Mouse (Mus musculus) spleen, embryonic (tissue): ENCODE results near the gene Tex22.

Source experiments
- CTCF ChIA-PET: fragments of 350-600 bp; sonication (Branson Sonifier 250); formaldehyde crosslinking; loops from one replicate; lab custom pipeline; 2022; lab: Charles Lee

Tex22 gene

GRCm38 (mm10) chr12:113051628-113052403 lies 22.5 kb upstream of the Tex22 start:
- CTCF ChIA-PET = no interaction called here

GRCm38 (mm10) chr12:113056089-113056488 lies 18.2 kb upstream of the Tex22 start:
- CTCF ChIA-PET = no interaction called here

DNA sequence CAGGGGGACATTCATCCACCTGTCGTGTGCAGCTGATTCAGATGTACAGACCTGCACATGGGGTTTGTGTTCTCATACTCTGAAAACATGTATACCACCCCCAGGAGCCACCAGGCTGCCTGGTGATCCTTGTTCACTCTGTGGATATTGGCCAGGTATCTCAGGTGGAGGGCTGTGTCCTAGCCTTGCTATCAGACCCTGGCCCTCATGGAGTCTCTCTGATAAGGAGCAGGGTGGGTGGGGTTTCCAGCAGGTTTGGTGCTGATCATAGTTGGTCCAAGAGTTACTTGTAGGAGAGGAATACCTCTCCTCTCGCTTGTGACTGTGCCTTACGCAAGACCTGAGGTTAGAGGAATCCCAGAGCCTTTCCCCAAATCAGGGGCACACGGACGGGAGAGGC lies 14.1 kb upstream of the Tex22 start:
- CTCF ChIA-PET = interaction anchor here (0.5 kb wide), 1 partner anchor 20 kb away, joined by 6 read pairs; no protein-coding TSS in a partner anchor

DNA sequence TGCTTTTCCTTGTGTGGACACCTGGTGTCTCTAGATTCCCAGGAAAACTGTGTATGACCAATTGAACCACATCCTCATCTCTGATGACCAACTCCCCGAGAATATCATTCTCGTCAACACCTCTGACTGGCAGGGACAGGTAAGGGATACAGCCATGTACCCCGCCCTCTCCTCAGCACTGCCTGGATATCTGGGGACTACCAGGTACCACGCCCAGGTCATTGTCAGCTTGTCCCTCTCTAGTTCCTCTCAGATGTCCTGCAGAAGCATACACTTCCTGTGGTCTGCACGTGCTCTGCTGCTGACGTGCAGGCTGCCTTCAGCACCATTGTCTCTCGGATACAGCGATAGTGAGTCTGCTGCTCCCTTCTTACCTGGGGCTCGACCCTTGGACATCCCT lies 12.7 kb upstream of the Tex22 start:
- CTCF ChIA-PET = no interaction called here

DNA sequence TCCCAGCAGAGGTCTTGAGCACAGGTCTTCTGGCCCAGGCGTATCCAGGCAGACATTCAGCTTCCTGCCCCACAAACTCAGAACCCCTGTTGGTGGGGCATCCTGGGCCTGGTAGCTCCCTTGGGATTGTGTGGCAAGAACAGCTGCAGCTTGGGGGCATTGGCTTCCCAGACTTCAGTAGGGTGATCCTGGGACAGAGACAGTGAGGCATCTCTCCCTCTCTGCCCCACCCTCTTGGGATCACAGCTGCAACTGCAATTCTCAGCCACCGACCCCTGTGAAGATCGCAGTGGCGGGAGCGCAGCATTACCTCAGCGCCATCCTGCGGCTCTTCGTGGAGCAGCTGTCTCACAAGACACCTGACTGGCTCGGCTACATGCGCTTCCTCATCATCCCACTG lies 12.1 kb upstream of the Tex22 start:
- CTCF ChIA-PET = no interaction called here

- CTCF ChIA-PET = no interaction called here
These were observed 10.6 kb upstream of the Tex22 start for GRCm38 (mm10) chr12:113063700-113064099.

DNA sequence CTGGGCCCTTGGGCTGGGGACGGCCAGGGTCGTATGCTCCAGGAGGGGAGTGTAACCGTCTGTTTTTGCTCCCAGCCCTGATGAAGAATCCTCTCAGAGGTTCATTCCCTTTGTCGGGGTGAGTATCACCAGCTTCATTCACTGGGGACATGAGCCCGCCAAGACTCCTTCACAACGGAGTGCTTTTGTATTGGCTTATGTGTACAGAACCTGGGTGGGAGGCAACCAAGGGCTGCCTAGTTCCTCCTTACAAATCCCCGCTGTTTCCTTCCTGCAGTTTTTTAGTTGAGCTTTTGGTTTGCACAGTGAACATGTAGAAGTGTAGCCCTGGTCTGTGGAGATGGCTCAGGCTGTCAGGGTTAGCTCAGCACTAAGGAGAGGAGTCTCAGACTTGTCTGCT lies 6.3 kb upstream of the Tex22 start:
- CTCF ChIA-PET = no interaction called here

DNA sequence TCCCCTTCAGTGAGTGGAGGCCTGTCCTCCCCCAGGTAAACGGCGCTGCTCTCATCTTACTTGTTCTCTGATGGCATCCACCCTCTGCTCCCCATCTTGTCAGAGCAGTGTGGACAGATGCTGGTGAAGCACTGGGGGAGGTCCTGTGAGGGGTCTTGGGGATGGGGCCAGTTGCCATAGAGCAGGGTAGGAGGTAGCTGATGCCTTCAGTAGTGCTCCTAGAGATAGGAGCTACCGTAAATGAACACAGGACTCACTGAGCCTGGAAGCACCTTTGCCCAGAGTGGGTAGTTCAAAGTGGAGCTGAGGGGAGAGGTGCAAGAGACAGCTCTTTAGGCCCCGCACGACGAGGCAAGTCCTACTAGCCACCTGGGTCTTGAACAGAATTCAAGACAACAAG lies 4.9 kb upstream of the Tex22 start:
- CTCF ChIA-PET = no interaction called here

- CTCF ChIA-PET = no interaction called here
These were observed 3.0 kb upstream of the Tex22 start for GRCm38 (mm10) chr12:113071321-113071720.

GRCm38 (mm10) chr12:113071827-113072226 lies 2.5 kb upstream of the Tex22 start:
- CTCF ChIA-PET = no interaction called here

DNA sequence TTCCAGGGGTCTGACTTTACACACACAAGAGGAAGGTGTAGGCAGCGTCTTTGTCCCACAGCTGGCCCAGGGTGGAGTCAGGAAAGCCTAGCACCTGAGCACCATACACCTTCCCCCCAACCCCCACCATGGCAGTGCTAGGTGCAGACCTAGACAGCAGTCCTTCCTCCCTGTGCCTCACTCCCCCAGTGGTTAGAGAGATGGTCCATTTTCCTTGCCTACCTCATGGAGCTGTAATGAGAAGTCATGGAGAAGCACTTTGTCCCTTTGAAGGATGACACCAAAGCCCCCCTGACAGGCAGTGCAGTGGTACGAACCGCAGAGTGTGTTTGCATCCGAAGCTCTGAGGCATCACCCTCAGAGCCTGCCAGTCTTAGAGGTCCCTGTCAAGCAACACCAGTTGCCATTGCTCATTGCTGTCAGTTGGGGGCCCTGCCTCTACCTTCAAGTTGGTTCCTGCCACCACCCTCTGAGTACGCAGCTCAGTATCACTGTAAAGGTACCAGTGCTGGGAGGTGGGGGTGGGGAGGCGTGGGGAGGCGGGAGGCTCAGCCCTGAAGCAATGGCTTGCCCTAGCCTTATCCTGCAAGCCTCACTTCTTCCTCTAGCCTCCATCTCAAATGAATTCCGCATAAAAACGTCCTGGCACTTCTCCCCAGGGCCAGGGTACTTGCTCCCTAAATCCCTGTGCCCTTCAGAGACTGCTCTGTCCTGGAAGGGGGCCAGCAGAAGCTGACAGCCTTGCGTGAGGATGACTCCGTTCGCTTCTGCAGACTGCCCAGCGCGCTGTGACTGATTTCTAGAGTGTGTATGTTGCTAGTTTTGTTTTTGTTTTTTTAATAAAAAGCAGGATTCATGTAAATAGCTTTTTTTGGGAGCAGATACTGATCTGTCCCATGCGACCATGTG lies 628 bp upstream of the Tex22 start:
- CTCF ChIA-PET = interaction anchor here (0.6 to 1.0 kb wide), 3 partner anchors 69 to 74 kb away, joined by 3 to 6 read pairs (median 3); no protein-coding TSS in a partner anchor

- CTCF ChIA-PET = interaction anchor here (0.7 kb wide), 1 partner anchor 73 kb away, joined by 7 read pairs; no protein-coding TSS in a partner anchor
These were observed 757 bp downstream of the Tex22 start for GRCm38 (mm10) chr12:113075063-113075454.

DNA sequence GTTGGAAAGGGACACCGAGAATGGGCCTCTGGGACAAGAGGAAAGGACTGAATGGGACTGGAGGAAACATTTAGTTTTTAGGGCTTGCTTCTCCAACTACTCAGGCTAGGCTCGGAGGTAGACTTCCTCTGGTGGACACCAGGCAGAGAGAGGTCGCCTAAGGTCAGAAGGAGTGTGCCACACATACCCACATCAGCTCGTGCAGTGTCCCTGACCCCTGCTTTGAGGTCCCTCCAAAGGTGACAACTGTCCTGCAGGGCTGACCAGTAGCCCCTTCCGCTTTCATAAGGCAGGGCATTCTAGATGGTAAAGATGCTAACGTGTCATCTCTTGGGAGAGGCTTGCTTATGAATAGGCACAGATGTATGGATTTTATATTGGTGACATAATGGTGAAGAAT lies 1.2 kb downstream of the Tex22 start:
- CTCF ChIA-PET = interaction anchor here (0.6 kb wide), 1 partner anchor 370 kb away, joined by 3 read pairs; no protein-coding TSS in a partner anchor

DNA sequence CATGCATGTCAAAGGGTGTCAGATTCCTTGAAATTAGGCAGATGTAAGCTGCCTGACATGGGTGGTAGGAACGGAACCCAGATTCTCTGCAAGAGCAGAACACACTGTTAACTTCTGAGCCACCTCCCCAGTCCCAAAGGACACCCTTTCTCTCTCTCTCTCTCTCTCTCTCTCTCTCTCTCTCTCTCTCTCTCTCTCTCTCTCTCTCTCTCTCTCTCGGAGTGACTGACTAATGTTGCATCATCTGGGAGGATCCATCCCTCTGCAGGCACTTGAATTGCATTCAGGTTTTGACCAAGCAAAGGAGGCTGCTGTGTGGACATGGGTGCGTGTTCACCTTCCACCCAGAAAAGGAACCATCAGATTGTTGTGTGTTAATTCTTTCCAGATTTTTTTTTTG lies 13.0 kb downstream of the Tex22 start:
- CTCF ChIA-PET = no interaction called here

- CTCF ChIA-PET = no interaction called here
These were observed 13.7 kb downstream of the Tex22 start for GRCm38 (mm10) chr12:113088026-113088425.

DNA sequence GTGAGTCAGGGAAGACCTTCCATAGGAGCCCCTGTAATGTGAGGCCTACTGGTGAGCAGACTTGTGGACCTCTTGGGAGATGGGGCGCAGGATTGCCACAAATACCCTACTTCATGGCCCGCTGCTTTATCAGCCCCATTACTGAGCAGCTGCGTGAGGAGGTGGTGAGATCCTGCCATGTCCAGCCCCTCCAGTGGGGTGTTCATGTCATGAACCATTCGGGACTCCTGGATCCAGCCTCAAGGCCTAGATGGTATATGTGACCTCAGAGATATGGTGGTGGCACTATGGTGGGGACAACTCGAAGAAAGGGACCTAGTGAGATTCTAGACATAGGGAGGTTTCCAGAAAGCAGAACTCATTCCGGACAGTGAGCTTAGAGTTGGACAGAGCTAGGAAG lies 14.8 kb downstream of the Tex22 start:
- CTCF ChIA-PET = no interaction called here

DNA sequence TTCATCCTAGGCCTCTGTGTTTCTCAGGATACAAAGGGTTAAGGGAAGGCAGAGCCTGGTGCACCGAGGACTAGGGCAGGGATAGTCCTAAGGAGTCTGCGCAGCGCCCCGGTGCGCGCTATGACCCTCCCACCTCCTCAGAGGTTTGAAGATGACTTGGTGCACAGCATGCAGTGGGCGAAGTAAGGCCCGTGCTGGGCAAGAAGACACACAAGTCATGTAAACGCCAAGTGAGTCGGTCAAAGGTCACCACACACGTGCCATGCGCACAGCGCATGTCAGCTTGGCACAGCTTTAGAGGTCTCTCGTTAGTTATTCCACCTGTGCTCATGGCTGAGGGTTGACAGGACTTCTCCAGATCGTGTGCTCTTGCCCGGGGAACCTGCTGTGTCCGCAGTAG lies 15.8 kb downstream of the Tex22 start:
- CTCF ChIA-PET = no interaction called here

- CTCF ChIA-PET = interaction anchor here (0.6 to 1.0 kb wide), 2 partner anchors 59 to 73 kb away, joined by 3 to 10 read pairs; no protein-coding TSS in a partner anchor
These were observed 22.7 kb downstream of the Tex22 start for GRCm38 (mm10) chr12:113097040-113097439.

GRCm38 (mm10) chr12:113097749-113098281 lies 23.5 kb downstream of the Tex22 start, which contains the start of gene Mta1:
TSS of gene Mta1 (plus strand) at chr12:113098278.
- CTCF ChIA-PET = interaction anchor here (1.0 kb wide), 1 partner anchor 58 kb away, joined by 10 read pairs; no protein-coding TSS in a partner anchor

DNA sequence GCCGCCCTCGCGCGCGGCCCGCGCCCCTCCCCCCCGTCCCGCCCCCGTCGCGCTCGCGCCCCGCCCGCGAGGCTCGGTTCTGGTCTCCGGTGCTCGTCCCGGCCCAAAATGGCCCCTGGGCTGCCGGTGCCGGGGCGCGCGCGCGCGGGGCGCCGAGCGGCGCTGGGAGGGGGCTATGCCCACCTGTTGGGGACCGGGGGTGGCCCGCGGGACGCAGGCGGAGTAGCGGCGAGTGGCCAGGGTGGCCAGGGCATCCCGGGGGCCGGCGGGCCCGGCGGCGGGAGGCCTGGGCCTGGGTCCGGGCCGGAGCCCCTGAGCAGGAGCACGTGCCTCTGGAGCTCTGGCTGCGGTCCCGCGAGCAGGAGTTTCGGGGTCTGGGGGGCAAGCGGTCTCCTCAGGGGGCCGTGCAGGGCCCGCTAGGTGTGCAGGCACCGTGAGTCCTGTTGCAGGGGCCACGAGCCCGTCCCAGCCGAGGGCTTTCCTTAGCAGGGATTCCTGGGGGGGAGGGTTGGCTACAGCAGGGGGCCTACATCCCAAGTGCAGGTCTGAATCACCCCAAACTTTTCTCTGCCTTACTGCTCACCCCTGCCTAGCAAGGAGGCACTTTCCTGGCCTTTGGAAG lies 24.3 kb downstream of the Tex22 start:
- CTCF ChIA-PET = no interaction called here

DNA sequence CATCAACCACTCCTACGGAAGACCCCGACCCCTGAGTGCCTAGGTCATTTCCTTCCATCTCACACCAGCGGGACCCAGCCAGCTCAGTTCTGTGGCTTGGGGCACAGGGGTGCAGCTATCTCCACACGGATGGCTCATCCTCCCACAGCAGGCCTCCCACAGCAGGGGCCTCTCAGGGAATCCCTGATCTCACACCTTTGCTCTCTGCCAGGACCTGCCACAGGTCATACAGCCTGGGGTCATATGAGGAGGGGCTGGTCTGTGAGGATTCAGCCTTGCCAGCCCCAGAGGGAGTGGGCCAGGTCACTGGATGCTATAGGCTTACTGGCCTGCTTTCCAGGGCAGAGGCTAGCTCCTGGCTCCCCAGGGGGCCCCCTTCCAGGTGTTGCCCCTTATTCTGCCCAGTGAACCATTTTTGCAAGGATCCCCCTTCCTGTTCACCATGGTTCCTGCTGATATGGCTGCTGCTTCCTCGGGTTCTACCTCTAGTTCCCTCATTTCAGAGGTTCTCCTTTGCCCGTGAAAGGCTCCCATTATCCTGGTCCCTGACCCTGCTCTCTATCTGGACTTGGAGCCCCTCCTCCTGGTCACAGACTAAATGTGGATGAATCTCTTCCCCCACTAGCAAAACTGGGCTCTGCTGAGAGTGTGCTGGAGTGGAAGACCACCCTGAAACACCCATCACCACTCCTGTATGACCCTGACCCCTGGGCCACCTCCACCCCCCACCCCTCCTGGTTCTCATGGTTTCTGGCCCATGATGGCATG lies 25.4 kb downstream of the Tex22 start:
- CTCF ChIA-PET = no interaction called here
